Mouse (Mus musculus) adrenal gland, postnatal 25 days (tissue): ENCODE data around the gene Atp2a2. TPM values are rescaled to one million over a fixed set of nuclear protein-coding genes. Genes with fewer than 3 reads are reported as not detected.
"Not testable (repeated sequence)": the region's sequence is repeated elsewhere in the genome, so short reads cannot be mapped to it uniquely, and the experiment has no call there.

ENCODE experiments used
- DNase-seq: peaks from one replicate; pipeline ENCODE4 v3.0.0; 2021; ENCODE audit warnings: mixed read lengths
- total RNA-seq: library from RNA; stranded (reverse); gene quantifications from 2 replicates; pipeline ENCODE4 v1.2.3, GENCODE M21; 2021

Gene Atp2a2
- total RNA-seq, 1 experiment from 2014 or later: 176 TPM

DNA sequence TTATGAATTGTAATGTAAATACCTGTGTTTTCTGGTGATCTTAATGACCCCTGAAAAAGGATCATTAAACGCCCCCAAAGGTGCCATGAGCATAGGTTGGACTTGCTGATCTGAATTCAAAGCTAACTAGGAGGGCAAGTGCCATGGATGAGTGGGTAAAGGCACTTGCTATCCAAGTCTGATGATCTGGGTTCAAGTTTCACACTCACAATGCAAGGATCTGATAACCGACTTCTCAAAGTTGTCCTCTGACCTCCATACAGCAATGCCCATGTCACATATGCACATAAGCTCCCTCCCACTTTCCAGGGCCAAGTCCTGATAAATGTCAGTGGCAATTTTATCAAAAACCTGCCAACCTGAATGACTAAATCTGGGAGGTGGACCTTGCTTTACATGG lies 9.0 kb downstream of the Atp2a2 start:
- DNase-seq: no peak

- no peak for DNase-seq
Observed at GRCm38 (mm10) chr5:122491385-122491784, 10.6 kb downstream of the Atp2a2 start.

DNA sequence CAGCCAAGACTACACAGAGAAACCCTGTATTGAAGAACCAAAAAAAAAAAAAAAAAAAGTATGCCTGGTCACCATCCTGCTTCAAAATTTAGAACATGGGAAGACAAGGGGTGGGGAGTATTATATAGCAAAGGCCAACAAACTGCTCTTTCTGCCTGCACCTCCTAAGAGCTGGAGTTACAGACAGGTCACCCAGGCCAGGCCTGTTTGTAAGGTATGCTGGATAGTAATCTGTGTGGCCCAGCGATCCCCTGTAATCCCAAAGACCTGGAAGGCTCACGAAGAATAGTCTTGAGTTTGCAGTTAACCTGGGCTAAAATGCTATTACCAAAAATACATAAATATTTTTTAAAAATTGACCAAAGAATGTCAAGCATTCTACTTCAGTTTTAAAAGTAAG lies 11.9 kb downstream of the Atp2a2 start:
- DNase-seq: no peak

DNA sequence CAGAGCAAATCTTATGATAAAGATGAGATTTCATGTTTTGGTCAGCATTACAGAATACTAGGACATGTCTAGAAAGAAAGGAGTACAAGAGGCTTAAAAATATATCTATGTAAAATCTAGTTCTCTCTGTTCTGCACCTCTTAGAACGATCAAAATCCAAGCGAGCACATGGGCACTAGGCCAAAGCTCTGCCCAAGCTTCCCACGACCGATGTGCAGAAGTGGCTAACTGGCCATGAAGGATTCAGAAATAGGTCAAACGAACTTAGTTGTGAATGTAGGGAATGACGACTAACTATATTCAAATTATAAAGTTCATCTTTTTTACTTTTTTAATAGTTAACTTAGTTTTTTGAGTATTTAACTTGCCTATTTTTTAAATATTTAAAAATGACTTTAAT lies 14.2 kb downstream of the Atp2a2 start:
- no peak for DNase-seq

- DNase-seq: not testable (repeated sequence)
Observed at GRCm38 (mm10) chr5:122486243-122486642, 15.8 kb downstream of the Atp2a2 start.

GRCm38 (mm10) chr5:122482733-122483391 lies 19.2 kb downstream of the Atp2a2 start:
- no peak for DNase-seq

GRCm38 (mm10) chr5:122481844-122482243 lies 20.2 kb downstream of the Atp2a2 start:
- peak; percentile 32 for DNase-seq

GRCm38 (mm10) chr5:122479131-122479530 lies 22.9 kb downstream of the Atp2a2 start:
- DNase-seq: no peak

GRCm38 (mm10) chr5:122477492-122477891 lies 24.5 kb downstream of the Atp2a2 start:
- DNase-seq: no peak

DNA sequence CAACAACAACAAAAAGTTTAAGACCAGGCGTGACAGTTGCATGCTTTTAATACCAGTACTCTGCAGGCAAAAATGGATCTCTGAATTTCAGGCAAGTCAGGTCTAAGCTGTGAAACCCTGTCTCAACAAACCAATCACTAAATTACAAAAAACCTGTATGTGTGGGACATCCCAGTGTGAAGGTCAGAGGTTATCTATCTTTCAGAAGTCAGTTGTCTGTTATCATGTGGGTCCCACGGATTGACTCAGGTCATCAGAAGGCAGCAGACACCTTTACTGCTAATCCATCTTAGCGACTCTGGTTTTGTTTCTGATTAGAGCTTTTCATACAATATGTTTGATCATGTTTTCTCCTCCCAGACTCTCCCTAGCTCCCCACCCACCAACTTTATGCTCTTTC lies 25.9 kb downstream of the Atp2a2 start:
- no peak for DNase-seq

DNA sequence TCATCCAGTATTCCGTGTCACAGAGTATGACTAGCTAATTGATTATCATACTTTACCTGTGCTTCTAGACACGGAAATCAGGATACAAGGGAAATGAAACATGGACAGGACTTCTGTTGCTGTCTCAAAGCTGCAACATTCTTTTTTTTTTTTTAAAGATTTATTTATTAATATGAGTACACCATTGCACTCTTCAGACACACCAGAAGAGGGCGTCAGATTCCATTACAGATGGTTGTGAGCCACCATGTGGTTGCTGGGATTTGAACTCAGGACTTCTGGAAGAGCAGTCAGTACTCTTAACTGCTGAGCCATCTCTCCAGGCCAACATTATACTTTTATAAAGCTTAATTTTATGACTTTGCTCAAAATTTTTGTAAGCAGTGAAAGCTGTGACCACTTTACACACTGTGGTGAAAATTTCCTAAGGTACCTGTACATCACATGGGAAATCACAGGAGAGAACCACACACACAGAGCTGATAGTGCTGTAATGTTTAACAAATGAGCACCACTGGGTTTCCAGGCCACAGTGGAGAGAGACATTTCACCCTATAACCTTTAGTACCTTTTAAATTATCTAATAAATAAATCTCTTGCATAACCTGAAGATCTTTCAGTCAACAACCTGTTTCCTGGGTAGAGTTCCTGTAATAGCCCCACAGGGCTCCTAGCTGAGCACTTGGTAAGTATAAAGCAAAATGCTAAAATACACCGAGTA lies 27.2 kb downstream of the Atp2a2 start:
- no peak for DNase-seq

DNA sequence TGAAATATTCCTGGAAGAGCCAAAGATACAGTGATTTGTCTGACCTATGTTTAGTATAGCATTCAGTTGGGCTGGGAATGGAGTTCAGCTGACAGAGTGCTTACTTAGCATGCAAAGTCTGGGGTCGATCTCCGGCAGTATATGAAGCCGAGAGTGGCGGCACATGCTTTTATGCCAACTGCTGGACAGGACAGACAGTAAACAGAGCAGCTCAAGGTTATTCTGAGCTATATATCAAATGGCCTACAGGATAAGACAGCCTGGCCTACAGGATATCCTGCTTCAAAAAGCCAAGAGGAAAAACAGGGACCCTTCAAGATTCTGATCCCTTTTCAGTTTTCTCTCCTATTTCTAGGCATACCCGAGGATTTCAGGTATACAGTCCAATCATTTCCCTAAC lies 30.4 kb downstream of the Atp2a2 start:
- DNase-seq: no peak

- DNase-seq: no peak
Observed at GRCm38 (mm10) chr5:122461431-122461830, 40.6 kb downstream of the Atp2a2 start.

GRCm38 (mm10) chr5:122460656-122461055 lies 41.4 kb downstream of the Atp2a2 start:
- no peak for DNase-seq

- no peak for DNase-seq
Observed at GRCm38 (mm10) chr5:122459335-122459734, 42.7 kb downstream of the Atp2a2 start.

GRCm38 (mm10) chr5:122458066-122458465 lies 44.0 kb downstream of the Atp2a2 start:
- DNase-seq: no peak

GRCm38 (mm10) chr5:122457054-122457453 lies 45.0 kb downstream of the Atp2a2 start:
- not testable (repeated sequence) for DNase-seq

- no peak for DNase-seq
Observed at GRCm38 (mm10) chr5:122455584-122455983, 46.4 kb downstream of the Atp2a2 start.

- DNase-seq: no peak
Observed at GRCm38 (mm10) chr5:122454883-122455282, 47.1 kb downstream of the Atp2a2 start.

- no peak for DNase-seq
Observed at GRCm38 (mm10) chr5:122454442-122454841, 47.6 kb downstream of the Atp2a2 start.

- no peak for DNase-seq
Observed at GRCm38 (mm10) chr5:122453188-122453587, 48.8 kb downstream of the Atp2a2 start.

- no peak for DNase-seq
Observed at GRCm38 (mm10) chr5:122452194-122452593, 49.8 kb downstream of the Atp2a2 start.

DNA sequence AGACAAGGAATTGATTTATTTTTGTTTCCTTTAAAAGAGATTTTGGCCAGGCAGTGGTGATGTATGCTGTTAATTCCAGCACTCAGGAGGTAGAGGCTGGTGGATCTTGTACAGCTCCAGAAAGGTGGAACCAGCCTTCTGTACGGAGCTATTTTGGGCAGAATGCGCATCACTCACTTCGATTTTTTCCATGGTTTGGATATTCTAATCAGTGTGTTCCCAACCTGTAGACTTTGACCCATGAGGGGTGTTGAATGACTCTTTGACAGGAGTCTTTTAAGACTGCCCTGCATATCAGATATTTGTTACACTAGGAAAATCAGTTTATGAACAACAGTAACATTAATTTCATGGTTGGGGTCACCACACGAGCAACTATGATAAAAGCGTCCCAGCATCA lies 50.7 kb downstream of the Atp2a2 start:
- no peak for DNase-seq

DNA sequence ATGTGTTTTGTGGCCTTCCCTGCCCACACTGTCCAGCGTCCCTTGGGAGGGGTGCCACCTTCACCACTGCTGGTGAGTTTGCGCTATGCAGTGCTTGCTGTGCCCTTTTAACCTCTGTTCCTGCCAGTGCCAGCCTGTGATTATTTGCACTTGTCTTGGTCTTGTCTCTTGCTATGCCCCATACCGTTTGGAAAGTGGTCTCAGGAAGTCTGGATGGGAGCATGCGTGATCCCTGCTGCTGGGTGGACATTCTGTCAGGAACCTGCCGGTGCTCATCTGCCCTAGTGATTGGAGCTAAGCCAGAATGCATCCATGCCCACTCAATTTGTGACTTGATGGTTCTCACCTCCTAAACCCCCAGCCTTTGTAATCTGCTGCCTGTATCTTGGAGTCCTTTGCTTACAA lies 51.1 kb downstream of the Atp2a2 start:
- no peak for DNase-seq
